Comparison of ENCODE assay signal across 25 mouse cellular contexts in genomic region chr5:127140651-127141050, GRCm38 (mm10).
DNase-seq lines count a peak whose midpoint lies in the region; ATAC-seq and TF ChIP-seq lines count a peak whose summit lies in the region.
"Had no signal": no experiment of that assay in that cellular context is flagged by ENCODE, and none has a peak within 500 bp of the region (broad histone marks: within the 10 kb centered on the region; RNA-seq: fewer than 3 reads in every experiment).

No protein-coding gene starts in this region.

- TF ChIP-seq CTCF in forebrain, postnatal 0 days (IDR thresholded peaks at IDR 0.05; ENCODE audit: low read depth) = no peak
- no peak for TF ChIP-seq CTCF in hindbrain, postnatal 0 days (IDR thresholded peaks at IDR 0.05; ENCODE audit: low read depth)
- no peak for TF ChIP-seq CTCF in midbrain, postnatal 0 days (IDR thresholded peaks at IDR 0.05)

- no peak overlapping the region for H3K27ac ChIP-seq in forebrain, postnatal 0 days (ENCODE audit: low read depth, low read length)
- H3K27ac ChIP-seq in forebrain, embryonic 11.5 days (ENCODE audit: low read depth, low read length) = no peak overlapping the region
- H3K27ac ChIP-seq in hindbrain, postnatal 0 days = no peak overlapping the region
- H3K27ac ChIP-seq in hindbrain, embryonic 13.5 days = no peak overlapping the region
- no peak overlapping the region for H3K27ac ChIP-seq in midbrain, postnatal 0 days (ENCODE audit: low read depth, low read length)
- H3K27ac ChIP-seq in midbrain, embryonic 10.5 days (replicated peaks) = no peak overlapping the region
- H3K27ac ChIP-seq: embryonic facial prominence, embryonic 10.5 days; embryonic facial prominence, embryonic 12.5 days; forebrain, embryonic 12.5 days had no signal

- H3K4me3 ChIP-seq in forebrain, postnatal 0 days (ENCODE audit: low read depth, low read length) = no peak overlapping the region
- no peak overlapping the region for H3K4me3 ChIP-seq in forebrain, embryonic 11.5 days (ENCODE audit: low read depth, low read length)
- no peak overlapping the region for H3K4me3 ChIP-seq in hindbrain, postnatal 0 days (ENCODE audit: low read length)
- H3K4me3 ChIP-seq in hindbrain, embryonic 13.5 days = no peak overlapping the region
- no peak overlapping the region for H3K4me3 ChIP-seq in midbrain, postnatal 0 days (ENCODE audit: low read depth, low read length)
- H3K4me3 ChIP-seq in midbrain, embryonic 10.5 days = no peak overlapping the region
- H3K4me3 ChIP-seq: embryonic facial prominence, embryonic 10.5 days; embryonic facial prominence, embryonic 12.5 days; forebrain, embryonic 12.5 days had no signal

- H3K9me3 ChIP-seq in forebrain, postnatal 0 days (ENCODE audit: low read length) = no peaks in the 10 kb centered on the region
- H3K9me3 ChIP-seq in forebrain, embryonic 11.5 days (ENCODE audit: control insufficient read depth, low read length) = no peaks in the 10 kb centered on the region
- H3K9me3 ChIP-seq in hindbrain, postnatal 0 days (ENCODE audit: low read length) = no peaks in the 10 kb centered on the region
- no peaks in the 10 kb centered on the region for H3K9me3 ChIP-seq in hindbrain, embryonic 13.5 days
- no peaks in the 10 kb centered on the region for H3K9me3 ChIP-seq in midbrain, postnatal 0 days (ENCODE audit: low read length)
- no peaks in the 10 kb centered on the region for H3K9me3 ChIP-seq in midbrain, embryonic 10.5 days (replicated peaks)
- H3K9me3 ChIP-seq: embryonic facial prominence, embryonic 10.5 days; embryonic facial prominence, embryonic 12.5 days; forebrain, embryonic 12.5 days had no signal

- no peaks in the 10 kb centered on the region for H3K27me3 ChIP-seq in forebrain, postnatal 0 days (ENCODE audit: insufficient read depth, low read length)
- H3K27me3 ChIP-seq in forebrain, embryonic 11.5 days (ENCODE audit: control insufficient read depth, insufficient read depth, low read length) = no peaks in the 10 kb centered on the region
- no peaks in the 10 kb centered on the region for H3K27me3 ChIP-seq in hindbrain, postnatal 0 days (ENCODE audit: insufficient read depth, low read length)
- H3K27me3 ChIP-seq in hindbrain, embryonic 13.5 days = no peaks in the 10 kb centered on the region
- H3K27me3 ChIP-seq in midbrain, postnatal 0 days (ENCODE audit: insufficient read depth, low read length) = no peaks in the 10 kb centered on the region
- H3K27me3 ChIP-seq in midbrain, embryonic 10.5 days (ENCODE audit: low read depth, poor library complexity, severe bottlenecking) = no peaks in the 10 kb centered on the region
- H3K27me3 ChIP-seq: CH12.LX; embryonic facial prominence, embryonic 12.5 days; forebrain, embryonic 12.5 days; Patski had no signal

- H3K36me3 ChIP-seq in forebrain, postnatal 0 days (ENCODE audit: insufficient read depth) = no peaks in the 10 kb centered on the region
- H3K36me3 ChIP-seq in forebrain, embryonic 11.5 days (ENCODE audit: control insufficient read depth, insufficient read depth, low read length) = no peaks in the 10 kb centered on the region
- H3K36me3 ChIP-seq in hindbrain, postnatal 0 days (ENCODE audit: insufficient read depth, low read length) = no peaks in the 10 kb centered on the region
- no peaks in the 10 kb centered on the region for H3K36me3 ChIP-seq in hindbrain, embryonic 13.5 days
- no peaks in the 10 kb centered on the region for H3K36me3 ChIP-seq in midbrain, postnatal 0 days (ENCODE audit: insufficient read depth, low read length)
- H3K36me3 ChIP-seq in midbrain, embryonic 10.5 days = no peaks in the 10 kb centered on the region
- H3K36me3 ChIP-seq: embryonic facial prominence, embryonic 10.5 days; embryonic facial prominence, embryonic 12.5 days; forebrain, embryonic 12.5 days; G1E had no signal

- no peaks in the 10 kb centered on the region for H3K4me1 ChIP-seq in forebrain, postnatal 0 days (ENCODE audit: insufficient read depth)
- no peaks in the 10 kb centered on the region for H3K4me1 ChIP-seq in forebrain, embryonic 11.5 days (replicated peaks; ENCODE audit: control insufficient read depth, insufficient read depth, low read length)
- H3K4me1 ChIP-seq in hindbrain, postnatal 0 days (ENCODE audit: insufficient read depth, low read length) = no peaks in the 10 kb centered on the region
- no peaks in the 10 kb centered on the region for H3K4me1 ChIP-seq in hindbrain, embryonic 13.5 days (replicated peaks)
- 0 out of 2 replicates have a peak, but pooled peaks cover 5% of the 10 kb centered on the region for H3K4me1 ChIP-seq in midbrain, postnatal 0 days (ENCODE audit: insufficient read depth, low read length)
- peaks cover 17% of the 10 kb centered on the region for H3K4me1 ChIP-seq in midbrain, embryonic 10.5 days
- H3K4me1 ChIP-seq: embryonic facial prominence, embryonic 12.5 days had no signal

- H3K9ac ChIP-seq in forebrain, postnatal 0 days = no peak overlapping the region
- H3K9ac ChIP-seq in forebrain, embryonic 11.5 days (ENCODE audit: low read length) = no peak overlapping the region
- H3K9ac ChIP-seq in hindbrain, postnatal 0 days (replicated peaks; ENCODE audit: low read length) = no peak overlapping the region
- H3K9ac ChIP-seq in hindbrain, embryonic 13.5 days = no peak overlapping the region
- no peak overlapping the region for H3K9ac ChIP-seq in midbrain, postnatal 0 days (replicated peaks; ENCODE audit: low read length, poor library complexity, severe bottlenecking)
- H3K9ac ChIP-seq: embryonic facial prominence, embryonic 12.5 days; forebrain, embryonic 12.5 days had no signal

- H3K4me2 ChIP-seq in forebrain, postnatal 0 days (ENCODE audit: low read depth) = no peak overlapping the region
- H3K4me2 ChIP-seq in forebrain, embryonic 11.5 days (ENCODE audit: low read depth, low read length, severe bottlenecking) = no peak overlapping the region
- no peak overlapping the region for H3K4me2 ChIP-seq in hindbrain, postnatal 0 days (ENCODE audit: low read depth, low read length)
- no peak overlapping the region for H3K4me2 ChIP-seq in hindbrain, embryonic 13.5 days
- H3K4me2 ChIP-seq in midbrain, postnatal 0 days (ENCODE audit: low read depth, low read length, poor library complexity, severe bottlenecking) = no peak overlapping the region
- H3K4me2 ChIP-seq: embryonic facial prominence, embryonic 12.5 days; forebrain, embryonic 12.5 days had no signal

- WGBS in forebrain, postnatal 0 days = 36% methylated on average over 2 of the region's 2 CpGs
- WGBS in forebrain, embryonic 11.5 days = 72% methylated on average over 2 of the region's 2 CpGs
- whole genome bisulfite sequencing in hindbrain, postnatal 0 days = 60% methylated on average over 2 of the region's 2 CpGs
- WGBS in hindbrain, embryonic 13.5 days = 70% methylated on average over 2 of the region's 2 CpGs
- 65% methylated on average over 2 of the region's 2 CpGs for WGBS in midbrain, postnatal 0 days
- 79% methylated on average over 2 of the region's 2 CpGs for WGBS in midbrain, embryonic 10.5 days

- ATAC-seq in forebrain, postnatal 0 days = no peak
- no peak for ATAC-seq in forebrain, embryonic 11.5 days (replicated peaks; ENCODE audit: low FRiP score)
- ATAC-seq in hindbrain, postnatal 0 days = no peak
- ATAC-seq in hindbrain, embryonic 13.5 days (ENCODE audit: low FRiP score) = no peak
- ATAC-seq in midbrain, postnatal 0 days (ENCODE audit: low FRiP score) = no peak
- ATAC-seq: activated CD4-positive, CD25-positive, alpha-beta regulatory T cell, adult 4 months; CD4-positive, CD25-positive, alpha-beta regulatory T cell, adult 4 months; forebrain, embryonic 14.5 days; forebrain, embryonic 16.5 days; Patski had no signal

- DNase-seq in cerebellum, postnatal 10 days = peak; percentile 77 to 82
- DNase-seq in cerebellum, adult 11-12 months = no peak
- DNase-seq in forebrain, postnatal 0 days = peak; percentile 35
- DNase-seq in forebrain, embryonic 11.5 days (ENCODE audit: low spot score) = no peak
- DNase-seq in hindbrain, postnatal 0 days (ENCODE audit: low spot score) = peak; percentile 57
- DNase-seq in midbrain, postnatal 0 days (ENCODE audit: low spot score) = peak; percentile 63
- DNase-seq in midbrain, embryonic 10.5 days (ENCODE audit: low spot score) = no peak
- DNase-seq: adrenal gland, adult 8-10 months; adrenal gland, postnatal 14 days; adrenal gland, postnatal 36 days; B cell, adult 2 months; cerebellum, adult 11 months; cerebellum, adult 2 months; cerebellum, adult 9-10 months had no signal

Comparison
In these comparisons a context has a peak if more than half of its experiments do, and no peak if none do; other contexts are left out.
1. DNase-seq: peak in cerebellum, postnatal 10 days (2 of 2), forebrain, postnatal 0 days (single experiment), hindbrain, postnatal 0 days (single experiment) and midbrain, postnatal 0 days (single experiment); none in cerebellum, adult 11-12 months (single experiment), forebrain, embryonic 11.5 days (single experiment) and midbrain, embryonic 10.5 days (single experiment).